Mouse (Mus musculus): Measurements from ENCODE around the gene Mfsd8.
"Not testable (repeated sequence)": the region's sequence is repeated elsewhere in the genome, so short reads cannot be mapped to it uniquely, and the experiment has no call there.

The Mfsd8 gene

DNA sequence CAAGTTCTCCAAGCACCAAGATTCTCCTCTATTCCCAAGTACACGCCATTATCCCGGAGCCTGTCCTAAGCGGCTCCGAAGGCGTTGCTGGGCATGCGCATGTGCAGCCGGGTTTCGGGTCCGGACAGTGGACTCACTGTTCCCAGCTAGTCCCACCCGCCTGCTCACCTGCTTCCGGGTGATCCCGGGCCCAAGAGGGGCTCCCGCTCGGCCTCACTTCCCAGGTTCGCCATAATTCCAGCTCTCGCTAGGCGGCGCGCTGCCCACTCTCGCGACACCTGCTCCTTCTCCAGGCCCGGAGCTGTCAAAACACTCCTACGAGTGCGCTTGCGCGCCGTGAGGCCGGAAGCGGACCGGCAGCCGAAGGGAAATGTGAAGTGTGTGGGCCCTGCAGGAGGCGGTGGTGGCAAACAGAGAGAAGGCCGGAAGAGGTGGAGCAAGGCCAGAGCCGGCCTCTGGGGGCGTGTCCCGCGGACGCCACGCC is at the start of gene Mfsd8:
Mfsd8 (minus strand) TSS at position 414 of the 484 bp plus-strand sequence.
- peak; percentile 95 for DNase-seq (ENCODE audit: low spot score)

- DNase-seq (ENCODE audit: low spot score): peak; percentile 18
These were observed 47.6 kb upstream of the Mfsd8 start for GRCm38 (mm10) chr3:40894336-40894735.

DNA sequence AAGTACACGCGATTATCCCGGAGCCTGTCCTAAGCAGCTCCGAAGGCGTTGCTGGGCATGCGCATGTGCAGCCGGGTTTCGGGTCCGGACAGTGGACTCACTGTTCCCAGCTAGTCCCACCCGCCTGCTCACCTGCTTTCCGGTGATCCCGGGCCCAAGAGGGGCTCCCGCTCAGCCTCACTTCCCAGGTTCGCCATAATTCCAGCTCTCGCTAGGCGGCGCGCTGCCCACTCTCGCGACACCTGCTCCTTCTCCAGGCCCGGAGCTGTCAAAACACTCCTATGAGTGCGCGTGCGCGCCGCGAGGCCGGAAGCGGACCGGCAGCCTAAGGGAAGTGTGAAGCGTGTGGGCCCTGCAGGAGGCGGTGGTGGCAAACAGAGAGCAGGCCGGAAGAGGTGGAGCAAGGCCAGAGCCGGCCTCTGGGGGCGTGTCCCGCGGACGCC is 47.2 kb upstream of the Mfsd8 start:
- DNase-seq (ENCODE audit: low spot score): peak; percentile 96

GRCm38 (mm10) chr3:40853123-40853738 is 6.5 kb upstream of the Mfsd8 start:
- DNase-seq (ENCODE audit: low spot score): not testable (repeated sequence)

DNA sequence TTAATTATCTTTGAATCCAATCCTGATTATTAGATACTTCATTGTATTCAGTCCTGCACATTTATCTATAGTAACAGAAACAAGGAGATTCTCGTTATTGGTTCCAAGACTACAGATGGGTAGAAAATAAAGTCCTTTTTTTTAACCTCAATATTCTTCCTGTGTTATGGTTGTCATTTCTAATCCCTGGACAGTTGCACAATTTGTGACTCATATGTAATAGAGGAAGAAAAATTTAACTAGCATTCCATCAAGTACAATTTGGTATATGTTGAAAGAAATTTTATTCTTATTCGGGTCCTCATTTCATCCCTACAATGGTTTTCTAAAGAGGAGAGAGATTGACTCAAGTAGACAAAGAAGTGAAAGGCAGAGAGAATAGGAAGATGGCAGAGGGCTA is 1.2 kb upstream of the Mfsd8 start:
- not testable (repeated sequence) for DNase-seq (ENCODE audit: low spot score)

- DNase-seq (ENCODE audit: low spot score): peak; percentile 53
These were observed 332 bp upstream of the Mfsd8 start for GRCm38 (mm10) chr3:40847018-40847417.

- not testable (repeated sequence) for DNase-seq (ENCODE audit: low spot score)
These were observed 101 bp upstream of the Mfsd8 start, which contains the start of gene Abhd18 for GRCm38 (mm10) chr3:40846957-40847017. Gene Abhd18, plus strand, starts transcription at chr3:40846970.

DNA sequence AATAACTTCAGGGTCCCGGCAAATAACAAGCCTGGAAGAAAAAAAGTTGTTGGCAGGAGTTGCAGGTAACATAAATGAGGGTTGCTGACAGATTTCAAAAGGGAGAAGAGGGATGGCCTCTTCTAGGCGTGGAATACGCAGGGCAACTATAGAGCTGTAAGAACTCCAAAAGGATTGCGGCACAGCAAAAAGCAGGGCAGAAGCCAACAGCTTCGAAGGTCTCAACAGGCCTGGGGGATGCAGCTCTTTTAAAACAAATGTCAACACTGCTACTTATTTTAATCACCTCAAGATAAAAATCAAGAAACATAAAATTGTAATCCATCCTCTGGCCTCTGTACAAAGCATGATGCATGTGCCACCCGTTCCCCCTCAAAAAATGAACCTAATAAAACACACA is 1.2 kb downstream of the Mfsd8 start:
- not testable (repeated sequence) for DNase-seq (ENCODE audit: low spot score)

DNA sequence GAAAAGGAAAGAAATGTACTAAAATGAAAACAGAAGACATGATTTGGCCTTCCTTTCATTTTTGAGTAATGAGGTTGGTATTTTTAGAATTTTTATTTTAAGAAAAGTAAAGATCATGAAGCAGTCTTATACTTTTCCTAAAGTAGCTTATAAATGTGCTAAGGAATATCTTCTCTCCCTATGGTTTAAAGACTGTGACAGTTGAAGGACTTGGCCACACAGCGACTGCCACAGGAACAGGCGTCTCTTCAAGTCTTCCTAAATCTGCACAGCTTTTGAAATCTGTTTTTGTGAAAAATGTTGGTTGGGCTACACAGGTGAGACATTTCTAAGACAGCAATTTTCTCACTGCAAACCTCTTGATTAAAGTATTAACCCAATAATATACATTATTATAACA is 33.4 kb downstream of the Mfsd8 start:
- no peak for DNase-seq (ENCODE audit: low spot score)

GRCm38 (mm10) chr3:40809894-40810293 is 36.8 kb downstream of the Mfsd8 start:
- no peak for DNase-seq (ENCODE audit: low spot score)

DNA sequence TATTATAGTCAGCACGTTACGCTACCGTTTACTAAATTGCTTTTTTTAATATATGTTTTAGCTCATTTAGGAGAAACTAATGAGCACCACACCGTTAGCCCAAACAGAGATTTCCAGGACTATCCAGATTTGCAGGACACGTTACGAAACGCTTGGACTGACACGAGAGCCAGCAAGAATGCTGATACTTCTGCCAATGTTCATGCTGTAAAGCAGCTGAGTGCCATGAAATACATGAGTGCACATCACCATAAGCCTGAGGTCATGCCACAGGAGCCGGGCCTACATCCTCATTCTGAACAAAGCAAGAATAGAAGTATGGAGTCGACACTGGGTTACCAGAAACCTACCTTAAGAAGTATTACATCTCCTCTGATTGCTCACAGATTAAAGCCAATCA is 38.0 kb downstream of the Mfsd8 start:
- DNase-seq (ENCODE audit: low spot score): no peak

- no peak for DNase-seq (ENCODE audit: low spot score)
These were observed 39.8 kb downstream of the Mfsd8 start for GRCm38 (mm10) chr3:40806871-40807270.

GRCm38 (mm10) chr3:40800373-40800823 is 46.3 kb downstream of the Mfsd8 start:
- peak; percentile 48 for DNase-seq (ENCODE audit: low spot score)

GRCm38 (mm10) chr3:40799530-40800372 is 46.9 kb downstream of the Mfsd8 start, which contains the start of gene Plk4:
Gene Plk4, plus strand, starts transcription at chr3:40800019.
- DNase-seq (ENCODE audit: low spot score): peak; percentile 98

GRCm38 (mm10) chr3:40798500-40798899 is 48.2 kb downstream of the Mfsd8 start:
- peak; percentile 73 for DNase-seq (ENCODE audit: low spot score)

GRCm38 (mm10) chr3:40798054-40798453 is 48.6 kb downstream of the Mfsd8 start:
- DNase-seq (ENCODE audit: low spot score): no peak

DNA sequence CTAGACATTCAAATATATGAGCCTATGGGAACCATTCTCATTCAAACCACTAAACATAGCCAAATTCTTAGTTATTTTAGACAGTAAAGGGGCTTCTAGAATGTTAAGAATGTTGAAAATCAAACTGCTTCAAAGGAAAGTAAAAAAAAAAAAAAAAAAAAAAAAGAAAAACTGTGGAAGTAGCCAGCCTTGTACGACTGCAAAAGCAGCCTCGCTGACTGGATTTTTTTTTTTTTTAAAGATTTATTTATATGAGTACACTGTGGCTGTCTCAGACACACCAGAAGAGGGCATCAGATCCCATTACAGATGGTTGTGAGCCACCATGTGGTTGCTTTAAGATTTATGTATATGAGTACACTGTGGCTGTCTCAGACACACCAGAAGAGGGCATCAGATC is 52.9 kb downstream of the Mfsd8 start:
- DNase-seq (ENCODE audit: low spot score): no peak

Data from embryo, embryonic 10.5 days (tissue).